Mouse (Mus musculus): Measurements from ENCODE around the gene Gm26938.

Gene Gm26938

GRCm38 (mm10) chr5:139792966-139793337 lies 33.3 kb downstream of the Gm26938 start:
- no peak for DNase-seq

- no peak for DNase-seq
These were observed 33.9 kb downstream of the Gm26938 start for GRCm38 (mm10) chr5:139792159-139792775.

GRCm38 (mm10) chr5:139791227-139792158 lies 34.7 kb downstream of the Gm26938 start, which contains the start of gene Mafk:
Gene Mafk (plus strand): TSS chr5:139791513.
- DNase-seq = peak; percentile 88 to 91

GRCm38 (mm10) chr5:139789466-139789865 lies 36.7 kb downstream of the Gm26938 start:
- DNase-seq = no peak

GRCm38 (mm10) chr5:139781406-139781805 lies 44.8 kb downstream of the Gm26938 start:
- DNase-seq = no peak

- no peak for DNase-seq
These were observed 49.2 kb downstream of the Gm26938 start for GRCm38 (mm10) chr5:139776966-139777365.

GRCm38 (mm10) chr5:139775216-139775926 lies 50.8 kb downstream of the Gm26938 start, which contains the start of gene Ints1:
Gene Ints1 (minus strand): TSS chr5:139775674.
- DNase-seq = peak; percentile 98 to 99

- DNase-seq = no peak
These were observed 58.0 kb downstream of the Gm26938 start for GRCm38 (mm10) chr5:139768216-139768615.

- peak in 1 of 2 experiments; percentile 60 for DNase-seq
These were observed 61.9 kb downstream of the Gm26938 start for GRCm38 (mm10) chr5:139764296-139764695.

GRCm38 (mm10) chr5:139758096-139758495 lies 68.1 kb downstream of the Gm26938 start:
- no peak for DNase-seq

Measured in cerebellum, postnatal 14 days (tissue).